Mouse (Mus musculus) spleen, adult 2 months (tissue): ENCODE results near the gene Dvl2.
A peak's percentile ranks its signal among the peaks of the same experiment; 100 is the strongest.

ENCODE experiments used
- CTCF ChIP-seq: fragments of 200-500 bp; IDR thresholded peaks from 2 replicates; pipeline ENCODE4 v1.5.1; 2011; ENCODE audit warnings: mild to moderate bottlenecking, inconsistent platforms; ENCODE audit not compliant: insufficient read depth, insufficient read length, insufficient replicate concordance; ENCODE audit errors: extremely low read depth
- POLR2A ChIP-seq: fragments of 200-500 bp; IDR thresholded peaks from 2 replicates; pipeline ENCODE4 v1.6.1; 2011; ENCODE audit warnings: low read depth, low read length, inconsistent platforms

- TF ChIP-seq CTCF: no peak
- peak; percentile 87 for TF ChIP-seq POLR2A
These were observed 19.9 kb upstream of the Dvl2 start for GRCm38 (mm10) chr11:69980196-69981140.
